Mouse (Mus musculus) MEL (cell line): ENCODE results near the gene Klf3.

ENCODE experiments used
- CHD1 ChIP-seq: IDR thresholded peaks from 2 replicates; pipeline ENCODE4 v1.6.1; 2012; ENCODE audit warnings: low read depth, mild to moderate bottlenecking, inconsistent platforms, low read length, improper control_type of control experiment
- CTCF ChIP-seq, 3 experiments: IDR thresholded peaks in 2 of 3; conservative IDR thresholded peaks in 1 of 3; 2 replicates each; pipeline ENCODE4 v1.5.1; 2011 to 2012; ENCODE audit warnings: low read length in 3 of 3, low read depth in 2 of 3, mild to moderate bottlenecking in 2 of 3, improper control_type of control experiment in 1 of 3, inconsistent platforms in 1 of 3, mixed read lengths in 1 of 3, moderate library complexity in 1 of 3; ENCODE audit not compliant: control insufficient read depth in 1 of 3, insufficient read depth in 1 of 3, poor library complexity in 1 of 3, severe bottlenecking in 1 of 3
- GABPA ChIP-seq: IDR thresholded peaks from 2 replicates; pipeline ENCODE4 v1.6.1; 2012; ENCODE audit warnings: low read depth, mild to moderate bottlenecking, inconsistent platforms, low read length, improper control_type of control experiment, moderate library complexity
- MAFK ChIP-seq: IDR thresholded peaks from 2 replicates; pipeline ENCODE4 v1.6.1; 2011; ENCODE audit warnings: low read depth, mild to moderate bottlenecking, low read length, improper control_type of control experiment, borderline replicate concordance
- MXI1 ChIP-seq: IDR thresholded peaks from 2 replicates; pipeline ENCODE4 v1.6.1; 2011; ENCODE audit warnings: mild to moderate bottlenecking, low read depth, low read length, improper control_type of control experiment
- POLR2A ChIP-seq, 2 experiments: IDR thresholded peaks; 2 replicates each; pipeline ENCODE4 v1.6.1; 2011 to 2012; ENCODE audit warnings: low read length in 2 of 2, mild to moderate bottlenecking in 2 of 2, control low read depth in 1 of 2, improper control_type of control experiment in 1 of 2, low read depth in 1 of 2, moderate library complexity in 1 of 2; ENCODE audit not compliant: control insufficient read depth in 1 of 2, insufficient read depth in 1 of 2, poor library complexity in 1 of 2
- RCOR1 ChIP-seq: IDR thresholded peaks from 2 replicates; pipeline ENCODE4 v1.6.1; 2012; ENCODE audit warnings: low read depth, mild to moderate bottlenecking, inconsistent platforms, low read length, improper control_type of control experiment
- ZC3H11A ChIP-seq: IDR thresholded peaks from 2 replicates; pipeline ENCODE4 v1.6.1; 2012; ENCODE audit warnings: low read depth, mild to moderate bottlenecking, inconsistent platforms, low read length, improper control_type of control experiment

GRCm38 (mm10) chr5:64839016-64839599 is 35.9 kb downstream of the Klf3 start:
- TF ChIP-seq CTCF (IDR thresholded peaks at IDR 0.05 in 2 of 3, conservative IDR thresholded peaks at IDR 0.05 in 1 of 3; ENCODE audit: control insufficient read depth in 1 of 3, insufficient read depth in 1 of 3, low read depth in 2 of 3, low read length in 3 of 3, poor library complexity in 1 of 3, severe bottlenecking in 1 of 3) (no peak), MAFK (no peak), CHD1 (no peak), MXI1 (no peak), GABPA (no peak), POLR2A (IDR thresholded peaks at IDR 0.05; ENCODE audit: control insufficient read depth in 1 of 2, insufficient read depth in 1 of 2, low read depth in 1 of 2, low read length in 2 of 2, poor library complexity in 1 of 2) (no peak), RCOR1 (no peak), ZC3H11A (no peak)
